Mouse (Mus musculus): ENCODE measurements around the gene Cep126. TPM values are rescaled to one million over a fixed set of nuclear protein-coding genes. Genes with fewer than 3 reads are reported as not detected.

Cep126 gene
- polyA plus RNA-seq, 1 experiment from 2014 or later = 0.38 TPM

GRCm38 (mm10) chr9:8073203-8073755, 60.8 kb downstream of the Cep126 start:
- Histone ChIP-seq H3K9ac (no peak overlapping the region), H3K4me3 (no peak overlapping the region), H3K27ac (no peak overlapping the region), H3K27me3 (replicated peaks) (no peaks in the 10 kb centered on the region), H3K36me3 (no peaks in the 10 kb centered on the region), H3K4me2 (no peak overlapping the region), H3K9me3 (replicated peaks) (no peaks in the 10 kb centered on the region), H3K4me1 (no peaks in the 10 kb centered on the region)
- WGBS (ENCODE audit: insufficient replicate concordance) = 72% methylated on average over 3 of the region's 3 CpGs
- 0 out of 2 replicates have a peak, but pooled peaks have one; percentile 40 for ATAC-seq

GRCm38 (mm10) chr9:8059636-8060035, 74.5 kb downstream of the Cep126 start:
- Histone ChIP-seq H3K27ac (no peak overlapping the region), H3K4me2 (no peak overlapping the region), H3K4me1 (no peaks in the 10 kb centered on the region), H3K9ac (no peak overlapping the region), H3K27me3 (replicated peaks) (no peaks in the 10 kb centered on the region), H3K36me3 (no peaks in the 10 kb centered on the region), H3K4me3 (no peak overlapping the region), H3K9me3 (replicated peaks) (no peaks in the 10 kb centered on the region)
- ATAC-seq = no peak
- 76% methylated on average over 3 of the region's 3 CpGs for WGBS (ENCODE audit: insufficient replicate concordance)

- no peak for ATAC-seq
These were observed 79.3 kb downstream of the Cep126 start for GRCm38 (mm10) chr9:8054831-8055230.

GRCm38 (mm10) chr9:8043044-8043387, 91.1 kb downstream of the Cep126 start:
- 22% methylated on average over 5 of the region's 5 CpGs for WGBS (ENCODE audit: insufficient replicate concordance)
- peak overlapping the region; percentile 71; the same call in 1 of the 2 replicates for H3K9ac ChIP-seq
- H3K4me3 ChIP-seq = peak overlapping the region; percentile 75
- peaks cover 24% of the 10 kb centered on the region for H3K4me1 ChIP-seq
- no peak overlapping the region for H3K27ac ChIP-seq
- H3K27me3 ChIP-seq (replicated peaks) = 0 out of 2 replicates have a peak, but pooled peaks cover 4% of the 10 kb centered on the region
- no peaks in the 10 kb centered on the region for H3K36me3 ChIP-seq
- H3K4me2 ChIP-seq = peak overlapping the region; percentile 91
- peak; percentile 40; the same call in 1 of the 2 replicates for ATAC-seq
- no peaks in the 10 kb centered on the region for H3K9me3 ChIP-seq (replicated peaks)

More at GRCm38 (mm10) chr9:8054831-8055230, 79.3 kb downstream of the Cep126 start:
- Histone ChIP-seq H3K27me3 (replicated peaks) (no peaks in the 10 kb centered on the region), H3K4me3 (no peak overlapping the region), H3K4me1 (no peaks in the 10 kb centered on the region), H3K4me2 (no peak overlapping the region), H3K9ac (no peak overlapping the region), H3K36me3 (no peaks in the 10 kb centered on the region), H3K9me3 (replicated peaks) (no peaks in the 10 kb centered on the region), H3K27ac (no peak overlapping the region)
- 10% methylated on average over 1 of the region's 1 CpGs for WGBS (ENCODE audit: insufficient replicate concordance)

GRCm38 (mm10) chr9:8042338-8043043, 91.6 kb downstream of the Cep126 start, which contains the start of gene Cfap300:
Gene Cfap300, minus strand, starts transcription at chr9:8042823.
- H3K4me1 ChIP-seq = peaks cover 24% of the 10 kb centered on the region
- under 1% methylated on average over 39 of the region's 39 CpGs for WGBS (ENCODE audit: insufficient replicate concordance)
- peak within 1 kb of the TSS; percentile 91 for H3K4me2 ChIP-seq
- H3K9me3 ChIP-seq (replicated peaks) = no peaks in the 10 kb centered on the region
- peak within 1 kb of the TSS; percentile 71 for H3K9ac ChIP-seq
- H3K36me3 ChIP-seq = no peaks in the 10 kb centered on the region
- peak; percentile 95 for ATAC-seq
- peak within 1 kb of the TSS; percentile 75 for H3K4me3 ChIP-seq
- H3K27ac ChIP-seq = no peak within 1 kb of the TSS; the same call in 1 of the 2 replicates
- H3K27me3 ChIP-seq (replicated peaks) = 0 out of 2 replicates have a peak, but pooled peaks cover 4% of the 10 kb centered on the region

- no peak overlapping the region for H3K9ac ChIP-seq
- no peaks in the 10 kb centered on the region for H3K9me3 ChIP-seq (replicated peaks)
- WGBS (ENCODE audit: insufficient replicate concordance) = 11% methylated on average over 7 of the region's 7 CpGs
- no peaks in the 10 kb centered on the region for H3K36me3 ChIP-seq
- no peak overlapping the region for H3K27ac ChIP-seq
- no peak overlapping the region for H3K4me3 ChIP-seq
- H3K4me1 ChIP-seq = peaks cover 14% of the 10 kb centered on the region
- ATAC-seq = peak; percentile 55
- H3K4me2 ChIP-seq = peak overlapping the region; percentile 27
- 0 out of 2 replicates have a peak, but pooled peaks cover 7% of the 10 kb centered on the region for H3K27me3 ChIP-seq (replicated peaks)
These were observed 98.5 kb downstream of the Cep126 start for GRCm38 (mm10) chr9:8035546-8035945.

GRCm38 (mm10) chr9:8035091-8035490, 99.0 kb downstream of the Cep126 start:
- H3K27ac ChIP-seq = no peak overlapping the region
- 0 out of 2 replicates have a peak, but pooled peaks cover 7% of the 10 kb centered on the region for H3K27me3 ChIP-seq (replicated peaks)
- ATAC-seq = no peak
- H3K4me2 ChIP-seq = peak overlapping the region; percentile 27; the same call in 1 of the 2 replicates
- peaks cover 14% of the 10 kb centered on the region for H3K4me1 ChIP-seq
- H3K9ac ChIP-seq = no peak overlapping the region
- no peaks in the 10 kb centered on the region for H3K9me3 ChIP-seq (replicated peaks)
- no peak overlapping the region for H3K4me3 ChIP-seq
- 37% methylated on average over 4 of the region's 4 CpGs for WGBS (ENCODE audit: insufficient replicate concordance)
- H3K36me3 ChIP-seq = no peaks in the 10 kb centered on the region

- no peak for ATAC-seq
These were observed 100.0 kb downstream of the Cep126 start for GRCm38 (mm10) chr9:8034143-8034542.

GRCm38 (mm10) chr9:8032847-8033246, 101.2 kb downstream of the Cep126 start:
- 0 out of 2 replicates have a peak, but pooled peaks cover 5% of the 10 kb centered on the region for H3K4me1 ChIP-seq
- no peak overlapping the region for H3K4me3 ChIP-seq
- ATAC-seq = no peak
- H3K4me2 ChIP-seq = no peak overlapping the region
- no peak overlapping the region for H3K27ac ChIP-seq
- WGBS (ENCODE audit: insufficient replicate concordance) = 75% methylated on average over 5 of the region's 5 CpGs
- no peak overlapping the region for H3K9ac ChIP-seq
- 0 out of 2 replicates have a peak, but pooled peaks cover 7% of the 10 kb centered on the region for H3K27me3 ChIP-seq (replicated peaks)
- H3K9me3 ChIP-seq (replicated peaks) = no peaks in the 10 kb centered on the region
- no peaks in the 10 kb centered on the region for H3K36me3 ChIP-seq

More at GRCm38 (mm10) chr9:8034143-8034542, 100.0 kb downstream of the Cep126 start:
- 45% methylated on average over 1 of the region's 1 CpGs for WGBS (ENCODE audit: insufficient replicate concordance)
- H3K27ac ChIP-seq = no peak overlapping the region
- H3K4me2 ChIP-seq = no peak overlapping the region
- peaks cover 6% of the 10 kb centered on the region; the same call in 1 of the 2 replicates for H3K4me1 ChIP-seq
- H3K4me3 ChIP-seq = no peak overlapping the region
- H3K27me3 ChIP-seq (replicated peaks) = 0 out of 2 replicates have a peak, but pooled peaks cover 7% of the 10 kb centered on the region
- H3K9me3 ChIP-seq (replicated peaks) = no peaks in the 10 kb centered on the region
- H3K36me3 ChIP-seq = no peaks in the 10 kb centered on the region
- H3K9ac ChIP-seq = no peak overlapping the region

Other genes with a start within 250 kb of the Cep126 start
- 8.3 and 8.7 TPM in 2 replicates for gene Yap1, start 129.7 kb downstream of the Cep126 start, polyA plus RNA-seq (2016; fragmentation: Nextera tagmentation; extraction: Ambion mirVana)
- gene Cfap300, start 91.5 kb downstream of the Cep126 start, polyA plus RNA-seq (2016; fragmentation: Nextera tagmentation; extraction: Ambion mirVana) = 2.7 and 2.8 TPM in 2 replicates